Mouse (Mus musculus): ENCODE measurements at regions not wholly inside any gene's neighbourhood (a gene's known extent, or its start where the extent isn't known, plus 50 kb on each side); places are given as distances from the start of the nearest gene placed in this dataset.
A peak's percentile ranks its signal among the peaks of the same experiment; 100 is the strongest.

- no peaks in the 10 kb centered on the region for H3K4me1 ChIP-seq
- no peak overlapping the region for H3K27ac ChIP-seq
- no peak overlapping the region for H3K4me3 ChIP-seq
- no peak for DNase-seq (ENCODE audit: low spot score)
- no peaks in the 10 kb centered on the region for H3K9me3 ChIP-seq
- peaks cover 23% of the 10 kb centered on the region for H3K27me3 ChIP-seq (ENCODE audit: insufficient read depth, poor library complexity, severe bottlenecking)
- H3K36me3 ChIP-seq, result no peaks in the 10 kb centered on the region
- 28% methylated on average over 3 of the region's 3 CpGs for WGBS
Measured at GRCm38 (mm10) chr6:84514623-84515022, 79.1 kb downstream of the Cyp26b1 start.

- Histone ChIP-seq H3K27ac (no peak overlapping the region), H3K4me3 (no peak overlapping the region), H3K27me3 (ENCODE audit: insufficient read depth, poor library complexity, severe bottlenecking) (peaks cover 14% of the 10 kb centered on the region), H3K4me1 (peaks cover 14% of the 10 kb centered on the region), H3K36me3 (no peaks in the 10 kb centered on the region), H3K9me3 (no peaks in the 10 kb centered on the region)
- DNase-seq (ENCODE audit: low spot score), result no peak
- WGBS, result 87% methylated on average over 3 of the region's 3 CpGs
Measured at GRCm38 (mm10) chr6:84508598-84508997, 85.1 kb downstream of the Cyp26b1 start.

GRCm38 (mm10) chr6:84506675-84507074 is 87.0 kb downstream of the Cyp26b1 start:
- Histone ChIP-seq H3K9me3 (no peaks in the 10 kb centered on the region), H3K27ac (no peak overlapping the region), H3K36me3 (no peaks in the 10 kb centered on the region), H3K4me1 (peaks cover 15% of the 10 kb centered on the region), H3K4me3 (no peak overlapping the region), H3K27me3 (ENCODE audit: insufficient read depth, poor library complexity, severe bottlenecking) (peaks cover 11% of the 10 kb centered on the region; the same call in 1 of the 2 replicates)
- 14% methylated on average over 1 of the region's 1 CpGs for WGBS
- no peak for DNase-seq (ENCODE audit: low spot score)

- no peak overlapping the region for H3K27ac ChIP-seq
- H3K36me3 ChIP-seq, result no peaks in the 10 kb centered on the region
- peaks cover 38% of the 10 kb centered on the region for H3K4me1 ChIP-seq
- no peak for DNase-seq (ENCODE audit: low spot score)
- H3K9me3 ChIP-seq, result no peaks in the 10 kb centered on the region
- WGBS, result 21% methylated on average over 13 of the region's 13 CpGs
- H3K27me3 ChIP-seq (ENCODE audit: insufficient read depth, poor library complexity, severe bottlenecking), result peaks cover 11% of the 10 kb centered on the region; the same call in 1 of the 2 replicates
- no peak overlapping the region for H3K4me3 ChIP-seq
Measured at GRCm38 (mm10) chr6:84500255-84500886, 93.3 kb downstream of the Cyp26b1 start.

- Histone ChIP-seq H3K27me3 (ENCODE audit: insufficient read depth, poor library complexity, severe bottlenecking) (peaks cover 11% of the 10 kb centered on the region; the same call in 1 of the 2 replicates), H3K4me1 (peaks cover 24% of the 10 kb centered on the region), H3K9me3 (no peaks in the 10 kb centered on the region), H3K36me3 (no peaks in the 10 kb centered on the region), H3K27ac (no peak overlapping the region), H3K4me3 (no peak overlapping the region)
- no peak for DNase-seq (ENCODE audit: low spot score)
- WGBS, result 54% methylated on average over 9 of the region's 9 CpGs
Measured at GRCm38 (mm10) chr6:84498076-84498475, 95.6 kb downstream of the Cyp26b1 start.

- 60% methylated on average over 6 of the region's 6 CpGs for WGBS
- no peak for DNase-seq (ENCODE audit: low spot score)
- Histone ChIP-seq H3K4me3 (no peak overlapping the region), H3K36me3 (no peaks in the 10 kb centered on the region), H3K4me1 (peaks cover 23% of the 10 kb centered on the region), H3K27me3 (ENCODE audit: insufficient read depth, poor library complexity, severe bottlenecking) (no peaks in the 10 kb centered on the region), H3K27ac (no peak overlapping the region), H3K9me3 (no peaks in the 10 kb centered on the region)
Measured at GRCm38 (mm10) chr6:84493676-84494075, 100.0 kb downstream of the Cyp26b1 start.

GRCm38 (mm10) chr6:84493169-84493568 is 100.5 kb downstream of the Cyp26b1 start:
- Histone ChIP-seq H3K4me1 (peaks cover 27% of the 10 kb centered on the region), H3K4me3 (no peak overlapping the region), H3K36me3 (no peaks in the 10 kb centered on the region), H3K9me3 (no peaks in the 10 kb centered on the region), H3K27ac (no peak overlapping the region), H3K27me3 (ENCODE audit: insufficient read depth, poor library complexity, severe bottlenecking) (no peaks in the 10 kb centered on the region)
- 90% methylated on average over 8 of the region's 8 CpGs for WGBS
- no peak for DNase-seq (ENCODE audit: low spot score)

GRCm38 (mm10) chr6:84492594-84492993 is 101.1 kb downstream of the Cyp26b1 start:
- Histone ChIP-seq H3K4me3 (no peak overlapping the region), H3K36me3 (no peaks in the 10 kb centered on the region), H3K4me1 (peaks cover 22% of the 10 kb centered on the region), H3K27me3 (ENCODE audit: insufficient read depth, poor library complexity, severe bottlenecking) (no peaks in the 10 kb centered on the region), H3K27ac (no peak overlapping the region), H3K9me3 (no peaks in the 10 kb centered on the region)
- 93% methylated on average over 2 of the region's 2 CpGs for WGBS
- no peak for DNase-seq (ENCODE audit: low spot score)

- no peaks in the 10 kb centered on the region for H3K9me3 ChIP-seq
- H3K27me3 ChIP-seq (ENCODE audit: insufficient read depth, poor library complexity, severe bottlenecking), result no peaks in the 10 kb centered on the region
- no peak overlapping the region for H3K4me3 ChIP-seq
- no peak for DNase-seq (ENCODE audit: low spot score)
- peaks cover 13% of the 10 kb centered on the region; the same call in 1 of the 2 replicates for H3K4me1 ChIP-seq
- no peaks in the 10 kb centered on the region for H3K36me3 ChIP-seq
- H3K27ac ChIP-seq, result no peak overlapping the region; the same call in 1 of the 2 replicates
- WGBS, result 72% methylated on average over 5 of the region's 5 CpGs
Measured at GRCm38 (mm10) chr6:84491106-84491505, 102.6 kb downstream of the Cyp26b1 start.

- DNase-seq (ENCODE audit: low spot score), result no peak
- Histone ChIP-seq H3K9me3 (no peaks in the 10 kb centered on the region), H3K4me1 (peaks cover 11% of the 10 kb centered on the region), H3K4me3 (no peak overlapping the region), H3K36me3 (no peaks in the 10 kb centered on the region), H3K27ac (no peak overlapping the region), H3K27me3 (ENCODE audit: insufficient read depth, poor library complexity, severe bottlenecking) (peaks cover 11% of the 10 kb centered on the region; the same call in 1 of the 2 replicates)
- WGBS, result 30% methylated on average over 7 of the region's 7 CpGs
Measured at GRCm38 (mm10) chr6:84481205-84481604, 112.5 kb downstream of the Cyp26b1 start.

- WGBS, result 37% methylated on average over 6 of the region's 6 CpGs
Measured at GRCm38 (mm10) chr6:84477072-84477471, 116.6 kb downstream of the Cyp26b1 start.

GRCm38 (mm10) chr6:84476466-84476865 is 117.2 kb downstream of the Cyp26b1 start:
- Histone ChIP-seq H3K4me3 (no peak overlapping the region), H3K27ac (no peak overlapping the region), H3K4me1 (peaks cover 16% of the 10 kb centered on the region), H3K27me3 (ENCODE audit: insufficient read depth, poor library complexity, severe bottlenecking) (peaks cover 29% of the 10 kb centered on the region), H3K9me3 (no peaks in the 10 kb centered on the region), H3K36me3 (no peaks in the 10 kb centered on the region)
- WGBS, result 61% methylated on average over 9 of the region's 9 CpGs
- DNase-seq (ENCODE audit: low spot score), result peak; percentile 74

More at GRCm38 (mm10) chr6:84477072-84477471, 116.6 kb downstream of the Cyp26b1 start:
- Histone ChIP-seq H3K9me3 (no peaks in the 10 kb centered on the region), H3K27me3 (ENCODE audit: insufficient read depth, poor library complexity, severe bottlenecking) (peaks cover 29% of the 10 kb centered on the region), H3K27ac (no peak overlapping the region), H3K4me1 (peaks cover 15% of the 10 kb centered on the region), H3K4me3 (no peak overlapping the region), H3K36me3 (no peaks in the 10 kb centered on the region)
- peak; percentile 58 for DNase-seq (ENCODE audit: low spot score)

GRCm38 (mm10) chr6:84474835-84475234 is 118.9 kb downstream of the Cyp26b1 start:
- DNase-seq (ENCODE audit: low spot score), result peak; percentile 10
- Histone ChIP-seq H3K4me1 (peaks cover 16% of the 10 kb centered on the region), H3K9me3 (no peaks in the 10 kb centered on the region), H3K4me3 (no peak overlapping the region), H3K27me3 (ENCODE audit: insufficient read depth, poor library complexity, severe bottlenecking) (peaks cover 29% of the 10 kb centered on the region), H3K36me3 (no peaks in the 10 kb centered on the region), H3K27ac (no peak overlapping the region)

GRCm38 (mm10) chr6:84473171-84473570 is 120.5 kb downstream of the Cyp26b1 start:
- H3K4me1 ChIP-seq, result peaks cover 16% of the 10 kb centered on the region
- WGBS, result 67% methylated on average over 3 of the region's 3 CpGs
- peak; percentile 68 for DNase-seq (ENCODE audit: low spot score)

More at GRCm38 (mm10) chr6:84473171-84473570, 120.5 kb downstream of the Cyp26b1 start:
- Histone ChIP-seq H3K27me3 (ENCODE audit: insufficient read depth, poor library complexity, severe bottlenecking) (peaks cover 19% of the 10 kb centered on the region), H3K36me3 (no peaks in the 10 kb centered on the region), H3K27ac (no peak overlapping the region), H3K9me3 (no peaks in the 10 kb centered on the region), H3K4me3 (no peak overlapping the region)
